Mouse (Mus musculus): ENCODE results near the gene Epha5.

The Epha5 gene

DNA sequence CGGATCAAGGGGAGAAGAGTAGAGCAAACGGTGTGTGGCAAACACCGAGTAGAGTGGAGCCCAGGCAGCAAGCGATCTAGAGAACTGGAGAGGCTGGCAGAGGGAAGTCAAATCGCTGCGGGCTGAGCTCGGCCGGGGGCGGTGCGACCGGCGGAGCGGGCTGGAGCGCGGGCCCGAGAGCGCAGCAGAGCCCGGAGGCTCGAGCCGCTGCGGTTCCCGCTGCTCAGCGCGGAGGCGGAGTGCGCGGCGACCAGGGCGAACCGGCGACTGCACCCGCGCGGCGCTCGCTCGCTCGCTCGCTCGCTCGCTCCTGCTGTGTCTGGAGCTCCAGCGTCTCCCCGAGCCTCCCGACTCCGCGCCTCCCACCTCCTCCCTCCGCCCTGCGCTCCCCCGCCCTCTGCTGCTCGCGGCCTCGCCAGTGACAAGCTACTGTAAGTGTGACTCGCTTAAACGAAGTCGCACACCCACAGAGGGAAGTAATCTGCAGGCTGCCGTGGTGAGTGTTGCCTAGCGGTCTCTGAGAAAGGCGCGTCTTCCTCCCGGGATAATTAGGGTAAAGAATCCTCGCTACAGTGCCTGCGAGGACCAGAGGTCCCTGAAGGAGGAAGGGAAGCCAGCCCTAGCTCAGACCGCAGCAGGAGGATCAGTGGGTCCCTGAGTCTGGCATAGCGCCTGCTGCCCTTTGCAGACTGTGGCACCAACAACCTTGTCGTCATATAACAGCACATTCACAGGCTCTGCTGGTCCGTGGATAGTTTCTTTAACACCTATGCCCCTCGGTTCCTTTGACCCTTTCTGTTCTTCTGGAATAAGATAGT is at the start of gene Epha5:
Gene Epha5 (minus strand): TSS at position 321 of the 818 bp plus-strand sequence.
- in situ Hi-C loops (cut with MboI) = no loop called here

DNA sequence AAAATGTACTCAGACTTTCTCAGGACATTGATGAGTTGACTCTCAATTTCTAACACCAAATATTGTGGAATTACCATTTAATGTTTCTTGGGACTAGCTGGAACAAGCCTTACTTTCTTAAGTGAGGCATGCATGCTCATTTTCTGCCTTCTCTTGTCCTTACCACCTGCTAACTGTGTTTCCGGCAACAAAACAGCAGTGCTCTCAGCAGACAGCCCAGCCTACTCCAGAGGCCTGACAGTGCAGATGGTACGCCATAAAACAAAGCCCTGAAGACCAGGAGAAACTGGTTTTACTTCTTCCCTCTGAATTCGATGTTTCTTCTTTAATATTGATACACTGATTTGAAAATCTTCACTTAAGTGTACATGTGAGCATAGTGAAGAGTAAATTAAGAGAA is 39.0 kb upstream of the Epha5 start:
- in situ Hi-C loops (cut with MboI) = no loop called here

DNA sequence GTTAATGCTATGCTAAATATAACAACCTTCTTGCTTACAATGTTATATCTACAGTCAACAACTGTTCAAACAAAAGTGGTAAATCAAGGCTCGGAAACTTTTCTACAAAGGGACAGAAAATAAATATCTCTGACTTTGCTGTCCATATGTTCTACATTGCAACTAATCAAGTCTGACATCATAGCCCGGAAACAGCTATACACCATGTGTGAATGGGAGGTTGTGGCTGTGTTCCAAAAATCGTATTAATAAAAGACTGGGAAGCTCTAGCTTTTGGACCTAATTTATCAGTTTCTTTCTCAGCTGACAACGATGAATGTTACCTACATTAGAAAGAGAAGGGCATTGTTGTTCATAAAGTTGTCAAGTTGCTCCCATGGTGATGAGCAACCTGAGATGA is 37.5 kb upstream of the Epha5 start:
- in situ Hi-C loops (cut with MboI) = no loop called here

DNA sequence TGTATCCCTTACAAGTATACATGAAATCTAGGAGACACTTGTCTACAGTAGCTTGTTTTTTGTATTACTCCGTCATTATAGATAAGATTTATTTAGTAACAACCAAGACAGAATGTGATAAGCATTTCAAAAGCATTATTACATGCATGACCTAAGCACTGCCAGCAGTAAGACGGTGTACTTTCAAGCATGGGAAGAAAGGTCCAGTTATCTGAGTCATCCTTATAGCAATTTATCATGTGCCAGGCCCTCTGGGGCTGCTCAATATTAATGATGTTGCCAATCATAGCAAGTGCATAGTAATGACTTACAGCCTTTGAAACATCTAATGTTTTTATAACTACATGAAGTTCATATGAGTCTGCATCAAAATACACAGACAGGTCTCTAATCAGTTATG is 36.7 kb upstream of the Epha5 start:
- in situ Hi-C loops (cut with MboI) = no loop called here

DNA sequence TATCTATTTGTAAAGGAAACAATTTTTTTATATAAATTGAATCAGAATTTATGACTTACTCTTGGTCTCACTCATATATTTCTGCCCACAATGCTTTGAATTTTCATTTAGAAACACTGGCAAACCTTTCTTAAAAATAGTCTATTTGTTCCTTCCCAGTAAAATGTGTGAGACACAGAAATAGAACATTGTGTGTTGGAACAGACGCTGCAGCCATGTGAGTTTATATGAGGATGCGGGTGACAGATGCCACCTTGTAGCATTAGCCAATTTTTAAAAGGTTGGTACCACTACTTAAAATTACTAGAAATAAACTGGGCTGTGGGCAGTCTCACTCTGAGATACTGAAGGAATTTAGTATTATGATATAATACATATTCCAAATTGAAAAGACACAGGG is 23.1 kb upstream of the Epha5 start:
- in situ Hi-C loops (cut with MboI) = no loop called here

DNA sequence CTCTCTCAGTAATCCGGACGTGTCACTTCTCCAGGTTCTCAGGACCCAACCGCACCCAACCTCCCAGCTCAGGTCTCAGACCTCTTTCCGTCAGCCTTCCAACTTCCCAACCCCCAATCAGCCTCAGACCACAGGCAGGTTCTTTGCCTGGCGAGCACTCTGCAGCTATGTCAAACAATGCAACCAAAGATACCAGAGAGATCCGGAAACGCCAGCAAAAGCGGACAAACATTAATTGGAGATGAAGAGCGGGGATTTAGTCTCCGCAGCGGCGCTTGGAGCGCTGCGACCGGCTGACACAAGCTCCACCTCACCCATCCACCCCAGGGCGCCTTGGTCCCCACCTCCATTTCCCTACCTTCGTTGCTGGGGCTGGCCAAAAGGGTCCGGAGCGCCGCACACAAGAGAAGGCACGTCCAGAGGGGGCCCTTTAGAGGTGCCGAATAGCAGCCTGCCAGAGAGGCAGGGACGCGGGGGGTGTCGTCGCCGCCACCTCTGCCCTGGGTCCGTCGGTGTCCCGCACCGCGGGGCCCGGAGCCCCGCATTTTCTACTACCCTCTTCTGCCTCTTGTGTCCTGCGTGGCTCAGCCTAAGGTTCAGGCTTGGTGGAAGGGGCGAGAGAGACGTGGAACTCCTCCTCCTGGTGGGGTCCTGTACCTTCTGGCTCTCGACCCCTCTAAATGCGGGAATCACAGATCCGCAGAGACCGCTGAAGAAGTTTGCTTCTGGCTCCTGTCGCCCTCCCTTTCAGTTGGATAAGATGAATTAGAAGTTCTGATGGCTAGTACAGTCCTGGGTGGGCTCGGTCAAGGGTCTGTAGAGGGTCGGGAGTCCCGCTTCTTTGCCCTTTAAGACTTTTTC is 991 bp downstream of the Epha5 start:
- in situ Hi-C loops (cut with MboI) = no loop called here

DNA sequence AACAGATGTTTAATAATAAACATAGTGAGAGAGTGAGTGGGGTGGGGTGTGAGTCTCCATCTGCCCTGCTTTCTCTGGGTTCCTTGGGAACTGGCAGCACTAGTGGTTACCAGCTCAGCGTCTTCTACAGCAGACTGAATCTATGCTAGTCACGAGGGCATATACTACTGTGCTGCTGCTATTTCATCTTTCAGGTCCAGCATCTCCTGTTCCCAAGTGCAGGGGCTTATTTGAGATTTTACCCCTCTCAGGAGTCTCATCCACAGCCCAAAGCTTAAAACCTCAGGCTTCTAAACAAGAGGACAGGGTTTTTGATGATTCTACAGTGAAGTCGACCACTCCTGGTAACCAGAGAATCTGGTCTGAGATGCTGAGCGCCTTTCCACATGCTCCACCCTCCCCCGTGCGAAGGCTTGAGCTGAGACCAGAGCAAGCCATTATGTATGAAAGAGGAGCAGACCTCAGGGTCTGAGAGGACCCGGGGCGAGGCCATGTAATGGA is 2.2 kb downstream of the Epha5 start:
- in situ Hi-C loops (cut with MboI) = no loop called here

DNA sequence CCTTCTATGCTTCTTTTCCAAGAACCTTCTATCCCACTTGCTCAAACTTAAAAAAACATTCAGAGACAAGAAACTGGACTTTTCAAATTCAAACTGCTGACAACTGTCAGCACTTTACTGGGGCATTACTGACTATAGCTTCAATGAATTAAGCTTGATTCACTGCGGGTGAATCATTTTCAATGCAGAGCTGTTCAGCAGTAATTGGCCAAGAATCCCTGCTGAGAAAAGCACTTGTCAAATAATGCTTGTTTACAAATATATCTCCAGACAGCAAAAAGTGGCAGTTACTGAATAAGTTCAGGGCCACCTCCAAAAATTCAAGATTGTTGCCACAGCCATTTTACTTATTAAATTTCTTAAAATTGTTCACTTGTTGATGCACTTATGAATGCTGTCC is 4.2 kb downstream of the Epha5 start:
- in situ Hi-C loops (cut with MboI) = no loop called here

DNA sequence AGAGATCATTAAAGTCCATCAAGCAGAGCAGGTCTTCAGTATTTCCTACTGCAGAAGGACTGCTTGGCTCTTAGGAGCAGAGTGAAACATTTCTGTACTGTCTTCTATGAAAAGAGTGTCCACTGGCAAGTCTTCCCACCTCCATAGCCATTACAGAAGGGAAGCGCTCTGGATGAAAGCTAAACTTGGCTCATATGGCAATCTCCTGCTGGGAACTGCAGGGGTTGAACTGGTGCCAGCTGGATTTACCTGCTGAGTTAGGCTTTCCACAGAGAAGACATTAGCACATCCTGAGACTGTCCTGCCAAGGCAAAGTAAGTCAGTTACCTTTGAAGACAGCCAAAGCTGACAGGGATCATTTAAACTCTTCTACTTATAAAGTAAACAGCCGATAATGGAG is 8.8 kb downstream of the Epha5 start:
- in situ Hi-C loops (cut with MboI) = no loop called here

DNA sequence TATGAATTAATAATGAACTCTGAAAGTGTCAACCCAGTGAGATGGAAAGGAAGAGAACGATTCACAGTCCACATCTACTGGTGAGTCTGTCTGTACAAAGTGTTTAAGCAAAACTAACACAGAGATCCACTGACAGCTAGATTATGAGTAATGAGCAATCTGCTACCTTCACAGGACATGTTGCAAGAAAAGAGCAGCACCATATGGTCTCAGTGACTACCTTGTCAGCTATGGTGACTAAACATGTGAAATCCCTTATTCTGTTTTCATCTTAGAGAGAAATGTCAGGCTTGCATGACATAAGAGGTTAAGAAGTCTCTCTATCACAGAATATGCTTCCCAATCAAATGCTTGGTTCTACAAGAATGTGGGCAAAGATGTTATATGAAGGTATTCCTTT is 20.1 kb downstream of the Epha5 start:
- in situ Hi-C loops (cut with MboI) = no loop called here

DNA sequence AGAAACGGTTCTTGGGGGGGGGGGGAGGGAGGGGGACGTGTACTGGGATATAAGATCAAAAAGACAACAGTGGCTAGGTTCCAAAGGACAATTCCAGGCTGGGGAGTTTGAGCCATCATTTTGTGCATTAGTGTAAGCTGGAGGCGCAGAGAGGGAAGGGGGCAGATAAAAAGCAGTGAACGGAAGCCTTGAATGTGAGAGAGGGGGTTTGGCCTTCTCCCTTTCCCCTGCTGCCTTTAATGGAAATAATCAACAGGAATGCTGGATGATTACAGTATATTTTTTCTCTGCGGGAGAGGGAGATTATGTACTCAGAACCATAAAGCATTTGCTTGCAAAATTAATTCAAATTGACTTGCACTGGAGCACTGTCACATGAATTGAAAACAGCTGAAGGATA is 51.8 kb downstream of the Epha5 start:
- in situ Hi-C loops (cut with MboI) = no loop called here

DNA sequence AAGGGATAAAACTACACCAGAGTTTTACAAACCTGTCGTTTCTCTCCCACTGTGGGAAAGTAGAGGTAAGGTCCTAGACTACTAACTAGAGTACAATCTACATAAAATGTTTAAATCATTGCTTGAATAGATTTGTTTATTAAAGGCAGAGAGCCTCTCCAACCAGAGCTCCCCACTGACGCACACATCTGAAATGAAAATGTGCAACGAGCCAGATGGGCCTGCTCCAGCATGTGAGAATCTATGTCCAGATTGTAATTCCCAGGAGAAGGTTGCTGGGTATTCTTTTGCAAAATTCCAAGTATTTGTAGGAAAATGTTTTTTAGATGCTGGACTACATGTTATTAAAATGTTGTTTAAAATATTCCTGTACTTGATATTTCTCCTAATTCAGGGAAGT is 57.8 kb downstream of the Epha5 start:
- in situ Hi-C loops (cut with MboI) = no loop called here

DNA sequence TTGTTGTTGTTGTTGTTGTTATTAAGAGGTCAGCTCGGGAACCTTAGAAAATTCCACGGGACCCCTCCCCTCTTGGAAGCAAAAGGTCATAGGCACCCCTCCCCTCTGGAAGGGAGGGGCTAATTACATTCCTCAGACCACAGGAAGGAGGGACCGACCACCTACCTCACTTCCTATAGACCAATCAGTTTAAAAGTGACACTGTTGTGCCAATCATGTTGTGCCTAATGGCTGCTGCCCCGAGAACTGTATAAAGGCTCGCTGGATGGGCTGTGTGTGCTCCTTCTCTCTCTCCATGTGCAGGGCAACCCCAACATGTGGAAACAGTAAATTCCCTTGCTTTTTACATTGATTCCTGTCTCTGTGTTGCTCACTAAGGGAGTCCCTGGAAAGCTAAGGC is 64.1 kb downstream of the Epha5 start:
- in situ Hi-C loops (cut with MboI) = no loop called here

DNA sequence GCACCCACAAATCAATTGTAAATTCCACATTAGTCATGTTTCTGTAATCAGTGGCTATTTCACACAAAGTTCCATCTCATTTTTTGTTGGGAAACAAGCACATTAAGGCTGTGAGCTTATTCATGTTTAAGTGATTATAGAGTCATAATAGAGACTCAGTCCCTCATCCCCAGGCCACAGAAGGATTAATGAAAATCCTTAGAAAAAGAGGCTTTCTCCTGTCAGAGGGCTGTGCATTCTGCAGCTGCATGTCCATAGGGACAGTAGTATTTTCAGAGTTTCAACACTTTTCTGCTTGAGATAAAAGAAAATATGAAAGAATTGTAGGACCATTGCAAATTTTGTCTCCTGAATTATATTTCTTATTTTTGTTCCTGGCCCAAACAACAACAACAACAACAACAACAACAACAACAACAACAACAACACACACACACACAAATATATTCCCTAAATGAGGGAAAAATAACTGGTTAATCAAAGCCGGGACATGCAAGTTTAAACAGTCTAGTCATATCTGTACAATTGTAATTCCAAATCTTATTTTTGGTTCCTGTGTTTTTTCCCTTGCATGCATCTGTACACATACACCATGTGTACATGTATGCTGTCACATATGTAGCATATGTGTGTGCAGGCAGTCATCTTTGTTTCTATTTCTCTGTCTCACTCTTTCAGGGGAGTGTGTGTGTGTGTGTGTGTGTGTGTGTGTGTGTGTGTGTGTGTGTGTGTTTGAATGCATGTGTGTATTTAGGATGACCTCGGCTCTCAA is 70.3 kb downstream of the Epha5 start:
- in situ Hi-C loops (cut with MboI) = no loop called here

DNA sequence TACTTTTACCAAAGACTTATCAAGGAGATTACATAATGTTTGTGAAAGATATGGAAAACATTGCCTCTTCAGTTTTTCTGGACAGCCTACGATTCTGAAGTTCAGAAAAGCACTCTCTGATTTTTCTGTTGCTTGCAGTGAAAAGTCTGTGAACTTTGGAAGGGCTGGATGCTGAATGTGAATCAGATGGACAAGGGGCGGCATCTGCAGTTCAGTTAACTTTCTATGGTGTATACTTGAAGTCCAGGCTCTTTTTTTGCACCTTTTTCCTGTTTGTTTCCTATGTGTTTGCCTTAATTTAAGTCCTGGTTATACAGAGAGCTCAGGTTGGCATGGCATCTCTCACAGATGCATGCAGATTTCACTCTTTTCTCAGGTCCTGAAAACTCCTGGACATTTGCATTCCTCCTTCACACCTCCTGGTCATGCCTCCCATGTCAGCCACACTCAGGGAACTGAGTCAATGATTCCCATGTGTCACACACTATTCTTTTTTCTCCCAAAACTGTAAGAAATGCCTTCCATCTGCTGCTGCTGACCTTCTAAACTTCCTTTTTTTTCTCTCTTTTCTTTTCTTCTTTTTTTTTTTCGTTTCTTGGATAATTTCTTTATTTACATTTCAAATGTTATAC is 81.2 kb downstream of the Epha5 start:
- in situ Hi-C loops (cut with MboI) = no loop called here

DNA sequence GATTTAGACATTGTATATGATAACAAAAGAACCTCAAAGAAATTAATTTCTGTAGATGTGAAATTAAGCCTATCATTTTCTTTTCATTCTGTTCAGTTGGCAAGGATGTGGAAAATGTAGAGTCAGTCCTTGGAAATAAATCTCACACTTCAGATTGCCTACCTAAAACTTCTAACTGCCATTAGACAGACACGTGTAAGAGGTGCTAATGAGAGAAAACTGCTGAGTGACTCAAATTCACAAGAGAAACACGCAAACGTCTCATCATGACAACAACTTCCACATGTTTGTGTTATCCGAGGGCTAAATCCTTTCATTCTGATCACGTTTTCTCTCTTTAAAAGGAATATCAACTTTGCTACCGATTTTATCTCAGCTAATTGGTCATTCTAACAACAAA is 82.7 kb downstream of the Epha5 start:
- in situ Hi-C loops (cut with MboI) = no loop called here

DNA sequence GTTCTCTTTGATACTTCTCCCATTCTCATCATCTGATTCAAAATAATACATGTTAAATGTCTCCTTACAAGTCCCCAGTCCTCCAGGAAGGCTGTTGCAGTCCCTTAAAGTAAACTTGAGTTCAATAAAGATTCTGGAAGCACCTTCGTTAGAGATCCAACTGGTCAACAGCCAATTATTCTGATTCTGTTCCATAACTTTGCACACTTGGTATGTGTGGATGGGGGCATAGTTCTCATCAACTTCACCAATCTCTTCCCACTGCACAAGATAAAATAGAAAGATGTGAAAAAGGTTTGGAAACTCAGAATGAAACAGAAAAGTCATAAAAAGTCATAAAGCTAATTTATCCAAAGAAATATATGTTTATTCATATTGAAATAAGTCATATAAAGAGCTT is 85.6 kb downstream of the Epha5 start:
- in situ Hi-C loops (cut with MboI) = no loop called here

DNA sequence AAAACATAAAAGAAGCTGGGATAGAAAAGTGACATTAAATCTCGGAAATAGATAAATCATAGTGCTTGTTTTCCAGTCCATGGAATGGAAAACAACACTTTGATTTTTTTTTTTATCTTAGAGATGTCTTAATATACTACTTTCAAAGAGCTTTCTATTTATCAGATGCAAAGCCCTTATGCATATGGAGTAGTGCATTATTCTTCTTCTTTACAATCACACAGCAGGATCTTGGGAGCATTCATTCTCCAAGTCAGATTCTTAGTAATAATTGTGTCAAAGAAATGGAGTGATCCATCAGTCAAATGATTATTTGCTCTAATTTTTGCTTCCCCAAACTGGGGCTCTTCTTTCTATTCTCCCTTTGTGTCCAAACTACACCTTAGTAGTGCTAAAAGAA is 96.6 kb downstream of the Epha5 start:
- in situ Hi-C loops (cut with MboI) = no loop called here

DNA sequence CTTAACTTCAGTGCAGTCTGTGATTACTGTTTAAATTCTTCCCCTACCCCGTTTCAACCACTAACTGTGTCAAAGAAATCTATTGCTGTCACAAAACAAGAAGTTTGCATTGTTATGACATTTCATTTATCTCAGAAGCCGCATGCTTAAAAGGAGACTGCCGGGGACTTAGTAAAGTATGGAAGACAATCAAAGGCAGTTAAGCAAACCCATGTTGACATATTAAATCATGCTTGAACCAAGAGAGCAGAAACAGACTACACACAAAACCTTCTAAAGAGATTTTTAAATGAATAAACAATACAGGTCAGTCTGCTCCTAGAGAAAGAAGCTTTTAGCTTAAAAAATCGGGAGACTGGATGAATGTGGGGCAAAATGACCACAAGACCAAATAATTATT is 97.0 kb downstream of the Epha5 start:
- in situ Hi-C loops (cut with MboI) = no loop called here

DNA sequence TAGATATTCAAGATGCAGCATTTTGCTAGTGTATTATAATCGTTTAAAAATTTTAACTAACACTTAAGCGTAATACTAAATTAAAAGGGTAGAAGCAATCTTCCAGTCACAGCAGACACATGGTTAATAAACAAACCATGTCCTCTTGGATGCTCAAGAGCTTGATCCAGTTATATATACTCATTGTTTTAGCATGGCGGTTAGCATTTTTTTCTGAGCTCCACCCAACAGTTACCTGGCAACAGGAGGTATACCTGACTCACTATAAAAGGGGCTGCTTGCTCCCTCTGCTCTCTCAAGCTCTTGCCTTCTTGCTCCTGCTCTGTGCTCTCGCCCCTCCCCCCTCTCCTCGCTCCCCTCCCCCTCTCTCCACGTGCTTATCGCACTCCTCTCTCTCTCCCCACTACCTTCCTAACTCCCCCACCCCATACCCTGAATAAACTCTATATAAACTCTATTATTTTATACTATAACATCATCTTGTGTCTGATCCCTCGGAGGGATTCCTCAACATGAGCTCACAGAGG is 98.3 kb downstream of the Epha5 start:
- in situ Hi-C loops (cut with MboI) = no loop called here

DNA sequence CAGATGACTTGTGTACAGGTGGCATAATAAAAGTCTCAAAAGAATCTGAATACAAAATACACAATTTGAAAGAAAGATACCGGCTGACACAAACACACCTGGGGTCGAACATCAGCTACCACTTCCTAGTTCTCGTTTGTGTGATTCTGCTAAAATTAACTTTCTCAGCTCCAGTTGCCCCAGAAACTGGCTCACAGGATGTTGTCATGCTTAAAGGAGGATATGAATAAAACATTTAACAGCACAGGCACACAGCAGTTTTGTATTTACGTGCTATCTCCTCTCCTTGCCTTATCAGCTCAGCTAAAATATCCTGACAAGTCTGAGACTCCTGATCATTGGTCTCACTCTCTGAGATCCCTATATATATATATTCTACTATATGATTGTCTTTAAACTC is 99.3 kb downstream of the Epha5 start:
- in situ Hi-C loops (cut with MboI) = no loop called here

DNA sequence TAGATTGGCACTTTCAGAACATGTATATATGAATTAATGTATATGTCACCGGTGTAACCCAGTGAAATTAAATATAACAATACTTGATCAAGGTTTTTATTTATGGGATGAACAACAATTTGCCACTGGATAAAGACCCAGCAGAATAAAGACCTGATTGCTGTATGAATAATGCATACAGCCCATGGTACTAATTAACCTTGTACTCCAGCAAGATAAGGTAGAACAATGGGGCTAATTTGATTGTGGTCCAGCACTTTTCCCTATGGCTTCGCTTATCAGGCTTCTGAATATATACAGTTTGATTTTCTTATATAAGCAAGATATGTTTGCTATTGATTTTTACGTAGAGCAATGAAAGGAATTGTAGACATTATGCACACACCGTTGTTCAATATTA is 103.6 kb downstream of the Epha5 start:
- in situ Hi-C loops (cut with MboI) = no loop called here
